Mouse (Mus musculus): ENCODE measurements around the gene Spata31d1d.
"Not testable (repeated sequence)": the region's sequence is repeated elsewhere in the genome, so short reads cannot be mapped to it uniquely, and the experiment has no call there.

Spata31d1d gene

GRCm38 (mm10) chr13:59728378-59729093 lies 3.0 kb downstream of the Spata31d1d start:
- DNase-seq = peak; percentile 76

- DNase-seq = no peak
Observed at GRCm38 (mm10) chr13:59726139-59726867, 5.2 kb downstream of the Spata31d1d start.

GRCm38 (mm10) chr13:59722089-59722488 lies 9.5 kb downstream of the Spata31d1d start:
- DNase-seq = not testable (repeated sequence)

- DNase-seq = no peak
Observed at GRCm38 (mm10) chr13:59719475-59719874, 12.1 kb downstream of the Spata31d1d start.

- DNase-seq = peak; percentile 8
Observed at GRCm38 (mm10) chr13:59718857-59719440, 12.6 kb downstream of the Spata31d1d start.

GRCm38 (mm10) chr13:59713710-59714109 lies 17.8 kb downstream of the Spata31d1d start:
- DNase-seq = no peak

- DNase-seq = not testable (repeated sequence)
Observed at GRCm38 (mm10) chr13:59711984-59712383, 19.6 kb downstream of the Spata31d1d start, which contains the start of gene Spata31d1b. TSS of gene Spata31d1b (plus strand) at chr13:59712284.

GRCm38 (mm10) chr13:59710230-59710629 lies 21.3 kb downstream of the Spata31d1d start, which contains the start of gene Spata31d1a:
TSS of gene Spata31d1a (minus strand) at chr13:59710330.
- no peak for DNase-seq

- peak; percentile 34 for DNase-seq
Observed at GRCm38 (mm10) chr13:59704562-59704961, 27.0 kb downstream of the Spata31d1d start.

- no peak for DNase-seq
Observed at GRCm38 (mm10) chr13:59703514-59703913, 28.0 kb downstream of the Spata31d1d start.

- not testable (repeated sequence) for DNase-seq
Observed at GRCm38 (mm10) chr13:59700137-59700536, 31.4 kb downstream of the Spata31d1d start.

GRCm38 (mm10) chr13:59699131-59699530 lies 32.4 kb downstream of the Spata31d1d start:
- DNase-seq = no peak

GRCm38 (mm10) chr13:59695781-59696180 lies 35.8 kb downstream of the Spata31d1d start:
- DNase-seq = no peak

GRCm38 (mm10) chr13:59694008-59694407 lies 37.5 kb downstream of the Spata31d1d start, which contains the start of gene 4921517D22Rik:
TSS of gene 4921517D22Rik (minus strand) at chr13:59694108.
- no peak for DNase-seq

GRCm38 (mm10) chr13:59691478-59691877 lies 40.1 kb downstream of the Spata31d1d start:
- DNase-seq = no peak

- no peak for DNase-seq
Observed at GRCm38 (mm10) chr13:59690576-59690975, 41.0 kb downstream of the Spata31d1d start.

- no peak for DNase-seq
Observed at GRCm38 (mm10) chr13:59689843-59690242, 41.7 kb downstream of the Spata31d1d start.

GRCm38 (mm10) chr13:59689313-59689712 lies 42.2 kb downstream of the Spata31d1d start:
- DNase-seq = no peak

- DNase-seq = peak; percentile 13
Observed at GRCm38 (mm10) chr13:59688338-59688770, 43.2 kb downstream of the Spata31d1d start.

GRCm38 (mm10) chr13:59685236-59685635 lies 46.3 kb downstream of the Spata31d1d start:
- DNase-seq = no peak

- DNase-seq = no peak
Observed at GRCm38 (mm10) chr13:59682629-59683028, 48.9 kb downstream of the Spata31d1d start.

- no peak for DNase-seq
Observed at GRCm38 (mm10) chr13:59679908-59680307, 51.6 kb downstream of the Spata31d1d start.

- DNase-seq = no peak
Observed at GRCm38 (mm10) chr13:59679306-59679705, 52.2 kb downstream of the Spata31d1d start.

Measured in kidney, adult 18-20 months (tissue).